Mouse (Mus musculus): Measurements from ENCODE around the gene Rab43. TPM values are rescaled to one million over a fixed set of nuclear protein-coding genes. Genes with fewer than 3 reads are reported as not detected.

The Rab43 gene
- polyA plus RNA-seq, 1 experiment from 2014 or later: 8.2 TPM

GRCm38 (mm10) chr6:87762161-87762560 is 49.8 kb downstream of the Rab43 start:
- Histone ChIP-seq H3K4me1 (replicated peaks) (no peaks in the 10 kb centered on the region), H3K27me3 (no peaks in the 10 kb centered on the region), H3K9ac (no peak overlapping the region), H3K9me3 (replicated peaks) (no peaks in the 10 kb centered on the region), H3K4me3 (no peak overlapping the region), H3K27ac (no peak overlapping the region), H3K4me2 (no peak overlapping the region), H3K36me3 (no peaks in the 10 kb centered on the region)
- 79% methylated on average over 5 of the region's 5 CpGs for WGBS
- no peak for ATAC-seq (replicated peaks; ENCODE audit: insufficient number of reproducible peaks, insufficient read depth, low FRiP score, low read depth)

GRCm38 (mm10) chr6:87759850-87760249 is 52.1 kb downstream of the Rab43 start:
- no peaks in the 10 kb centered on the region for H3K4me1 ChIP-seq (replicated peaks)
- H3K27me3 ChIP-seq: no peaks in the 10 kb centered on the region
- H3K9ac ChIP-seq: no peak overlapping the region
- no peak overlapping the region for H3K27ac ChIP-seq
- H3K4me2 ChIP-seq: no peak overlapping the region
- WGBS: 64% methylated on average over 3 of the region's 3 CpGs
- ATAC-seq (replicated peaks; ENCODE audit: insufficient number of reproducible peaks, insufficient read depth, low FRiP score, low read depth): no peak
- no peaks in the 10 kb centered on the region for H3K9me3 ChIP-seq (replicated peaks)
- no peaks in the 10 kb centered on the region for H3K36me3 ChIP-seq
- H3K4me3 ChIP-seq: no peak overlapping the region

GRCm38 (mm10) chr6:87759404-87759803 is 52.6 kb downstream of the Rab43 start:
- Histone ChIP-seq H3K36me3 (no peaks in the 10 kb centered on the region), H3K4me1 (replicated peaks) (no peaks in the 10 kb centered on the region), H3K9me3 (replicated peaks) (no peaks in the 10 kb centered on the region), H3K4me3 (no peak overlapping the region), H3K27me3 (no peaks in the 10 kb centered on the region), H3K4me2 (no peak overlapping the region), H3K9ac (no peak overlapping the region), H3K27ac (no peak overlapping the region)
- no peak for ATAC-seq (replicated peaks; ENCODE audit: insufficient number of reproducible peaks, insufficient read depth, low FRiP score, low read depth)
- WGBS: 66% methylated on average over 3 of the region's 3 CpGs

GRCm38 (mm10) chr6:87756896-87757295 is 55.1 kb downstream of the Rab43 start:
- Histone ChIP-seq H3K4me2 (no peak overlapping the region), H3K9me3 (replicated peaks) (no peaks in the 10 kb centered on the region), H3K27ac (no peak overlapping the region), H3K4me3 (no peak overlapping the region), H3K9ac (no peak overlapping the region), H3K4me1 (replicated peaks) (no peaks in the 10 kb centered on the region), H3K27me3 (no peaks in the 10 kb centered on the region), H3K36me3 (no peaks in the 10 kb centered on the region)
- ATAC-seq (replicated peaks; ENCODE audit: insufficient number of reproducible peaks, insufficient read depth, low FRiP score, low read depth): no peak
- 83% methylated on average over 8 of the region's 8 CpGs for WGBS

- ATAC-seq (replicated peaks; ENCODE audit: insufficient number of reproducible peaks, insufficient read depth, low FRiP score, low read depth): no peak
- WGBS: 84% methylated on average over 4 of the region's 4 CpGs
- no peaks in the 10 kb centered on the region for H3K9me3 ChIP-seq (replicated peaks)
- no peaks in the 10 kb centered on the region for H3K27me3 ChIP-seq
- no peaks in the 10 kb centered on the region for H3K4me1 ChIP-seq (replicated peaks)
- H3K36me3 ChIP-seq: no peaks in the 10 kb centered on the region
- H3K9ac ChIP-seq: no peak overlapping the region
- no peak overlapping the region for H3K27ac ChIP-seq
- no peak overlapping the region for H3K4me3 ChIP-seq
- H3K4me2 ChIP-seq: no peak overlapping the region
Measured at GRCm38 (mm10) chr6:87755196-87755595, 56.8 kb downstream of the Rab43 start.

- Histone ChIP-seq H3K9me3 (replicated peaks) (no peaks in the 10 kb centered on the region), H3K4me2 (no peak overlapping the region), H3K9ac (no peak overlapping the region), H3K4me3 (no peak overlapping the region), H3K4me1 (replicated peaks) (no peaks in the 10 kb centered on the region), H3K36me3 (no peaks in the 10 kb centered on the region), H3K27me3 (no peaks in the 10 kb centered on the region), H3K27ac (no peak overlapping the region)
- ATAC-seq (replicated peaks; ENCODE audit: insufficient number of reproducible peaks, insufficient read depth, low FRiP score, low read depth): no peak
- 80% methylated on average over 6 of the region's 6 CpGs for WGBS
Measured at GRCm38 (mm10) chr6:87751574-87751973, 60.4 kb downstream of the Rab43 start.

GRCm38 (mm10) chr6:87750184-87750910 is 61.6 kb downstream of the Rab43 start:
- H3K27me3 ChIP-seq: no peaks in the 10 kb centered on the region
- H3K4me1 ChIP-seq (replicated peaks): 0 out of 2 replicates have a peak, but pooled peaks cover 5% of the 10 kb centered on the region
- no peaks in the 10 kb centered on the region for H3K36me3 ChIP-seq
- H3K9ac ChIP-seq: no peak overlapping the region
- H3K4me3 ChIP-seq: no peak overlapping the region
- 72% methylated on average over 8 of the region's 8 CpGs for WGBS
- H3K27ac ChIP-seq: no peak overlapping the region
- H3K4me2 ChIP-seq: no peak overlapping the region
- H3K9me3 ChIP-seq (replicated peaks): no peaks in the 10 kb centered on the region
- no peak for ATAC-seq (replicated peaks; ENCODE audit: insufficient number of reproducible peaks, insufficient read depth, low FRiP score, low read depth)

GRCm38 (mm10) chr6:87748531-87748930 is 63.4 kb downstream of the Rab43 start:
- H3K9ac ChIP-seq: no peak overlapping the region
- ATAC-seq (replicated peaks; ENCODE audit: insufficient number of reproducible peaks, insufficient read depth, low FRiP score, low read depth): no peak
- WGBS: 76% methylated on average over 6 of the region's 6 CpGs
- H3K4me2 ChIP-seq: no peak overlapping the region
- H3K36me3 ChIP-seq: no peaks in the 10 kb centered on the region
- 0 out of 2 replicates have a peak, but pooled peaks cover 5% of the 10 kb centered on the region for H3K4me1 ChIP-seq (replicated peaks)
- H3K9me3 ChIP-seq (replicated peaks): no peaks in the 10 kb centered on the region
- no peaks in the 10 kb centered on the region for H3K27me3 ChIP-seq
- H3K4me3 ChIP-seq: no peak overlapping the region
- H3K27ac ChIP-seq: no peak overlapping the region

GRCm38 (mm10) chr6:87748078-87748477 is 63.9 kb downstream of the Rab43 start:
- Histone ChIP-seq H3K9me3 (replicated peaks) (no peaks in the 10 kb centered on the region), H3K27me3 (no peaks in the 10 kb centered on the region), H3K4me3 (no peak overlapping the region), H3K9ac (no peak overlapping the region), H3K4me2 (no peak overlapping the region), H3K36me3 (no peaks in the 10 kb centered on the region), H3K4me1 (replicated peaks) (0 out of 2 replicates have a peak, but pooled peaks cover 5% of the 10 kb centered on the region), H3K27ac (no peak overlapping the region)
- 70% methylated on average over 2 of the region's 2 CpGs for WGBS
- ATAC-seq (replicated peaks; ENCODE audit: insufficient number of reproducible peaks, insufficient read depth, low FRiP score, low read depth): no peak

- Histone ChIP-seq H3K27ac (no peak overlapping the region), H3K4me3 (no peak overlapping the region), H3K4me2 (no peak overlapping the region), H3K4me1 (replicated peaks) (0 out of 2 replicates have a peak, but pooled peaks cover 5% of the 10 kb centered on the region), H3K9me3 (replicated peaks) (no peaks in the 10 kb centered on the region), H3K36me3 (no peaks in the 10 kb centered on the region), H3K27me3 (no peaks in the 10 kb centered on the region), H3K9ac (no peak overlapping the region)
- WGBS: 53% methylated on average over 2 of the region's 2 CpGs
- no peak for ATAC-seq (replicated peaks; ENCODE audit: insufficient number of reproducible peaks, insufficient read depth, low FRiP score, low read depth)
Measured at GRCm38 (mm10) chr6:87746849-87747248, 65.1 kb downstream of the Rab43 start.

GRCm38 (mm10) chr6:87746059-87746458 is 65.9 kb downstream of the Rab43 start:
- Histone ChIP-seq H3K9me3 (replicated peaks) (no peaks in the 10 kb centered on the region), H3K36me3 (no peaks in the 10 kb centered on the region), H3K27ac (no peak overlapping the region), H3K4me2 (no peak overlapping the region), H3K4me1 (replicated peaks) (0 out of 2 replicates have a peak, but pooled peaks cover 5% of the 10 kb centered on the region), H3K4me3 (no peak overlapping the region), H3K9ac (no peak overlapping the region), H3K27me3 (no peaks in the 10 kb centered on the region)
- no peak for ATAC-seq (replicated peaks; ENCODE audit: insufficient number of reproducible peaks, insufficient read depth, low FRiP score, low read depth)
- 56% methylated on average over 3 of the region's 3 CpGs for WGBS

- H3K4me1 ChIP-seq (replicated peaks): peaks cover 8% of the 10 kb centered on the region
- no peaks in the 10 kb centered on the region for H3K36me3 ChIP-seq
- H3K9me3 ChIP-seq (replicated peaks): no peaks in the 10 kb centered on the region
- H3K27ac ChIP-seq: no peak overlapping the region
- no peak for ATAC-seq (replicated peaks; ENCODE audit: insufficient number of reproducible peaks, insufficient read depth, low FRiP score, low read depth)
- WGBS: 26% methylated on average over 1 of the region's 1 CpGs
- H3K27me3 ChIP-seq: no peaks in the 10 kb centered on the region
- H3K9ac ChIP-seq: no peak overlapping the region
- no peak overlapping the region for H3K4me2 ChIP-seq
- H3K4me3 ChIP-seq: no peak overlapping the region
Measured at GRCm38 (mm10) chr6:87745301-87745700, 66.7 kb downstream of the Rab43 start.
